Mouse (Mus musculus) megakaryocyte, embryonic 14.5 days (primary cell): ENCODE results near the gene Naa15.

ENCODE experiments used
- FLI1 ChIP-seq: IDR thresholded peaks from 2 replicates; pipeline ENCODE4 v1.6.1; 2012; ENCODE audit warnings: low read length, inconsistent platforms, mixed read lengths
- GATA1 ChIP-seq: IDR thresholded peaks from 3 replicates; pipeline ENCODE4 v1.6.1; 2012; ENCODE audit warnings: mixed read lengths, low read length, inconsistent platforms, borderline replicate concordance

GRCm38 (mm10) chr3:51400682-51401081, 14.3 kb upstream of the Naa15 start:
- no peak for TF ChIP-seq GATA1
- no peak for TF ChIP-seq FLI1
